Mouse (Mus musculus) CH12.LX (cell line): ENCODE data around the gene Cenpn.

Experiments
- CHD2 ChIP-seq: IDR thresholded peaks from 2 replicates; pipeline ENCODE4 v1.6.1; 2011; ENCODE audit warnings: low read length, improper control_type of control experiment
- E2F4 ChIP-seq: IDR thresholded peaks from 2 replicates; pipeline ENCODE4 v1.6.1; 2011; ENCODE audit warnings: low read depth, low read length, improper control_type of control experiment; ENCODE audit not compliant: insufficient replicate concordance
- EP300 ChIP-seq: IDR thresholded peaks from 2 replicates; pipeline ENCODE4 v1.6.1; 2011; ENCODE audit warnings: low read length, improper control_type of control experiment
- HCFC1 ChIP-seq: IDR thresholded peaks from 2 replicates; pipeline ENCODE4 v1.6.1; 2012; ENCODE audit warnings: low read depth, mild to moderate bottlenecking, inconsistent platforms, low read length, improper control_type of control experiment
- JUN ChIP-seq: IDR thresholded peaks from 2 replicates; pipeline ENCODE4 v1.6.1; 2011; ENCODE audit warnings: low read depth, mild to moderate bottlenecking, low read length, improper control_type of control experiment, moderate library complexity; ENCODE audit not compliant: insufficient read depth
- POLR2A ChIP-seq: IDR thresholded peaks from 2 replicates; pipeline ENCODE4 v1.6.1; 2011; ENCODE audit warnings: low read depth, mild to moderate bottlenecking, improper control_type of control experiment, low read length
- SMC3 ChIP-seq: IDR thresholded peaks from 2 replicates; pipeline ENCODE4 v1.6.1; 2011; ENCODE audit warnings: low read depth, low read length, improper control_type of control experiment
- USF1 ChIP-seq: IDR thresholded peaks from 2 replicates; pipeline ENCODE4 v1.6.1; 2014; ENCODE audit warnings: low read depth, mild to moderate bottlenecking, inconsistent platforms, low read length, improper control_type of control experiment
- ZC3H11A ChIP-seq: IDR thresholded peaks from 2 replicates; pipeline ENCODE4 v1.6.1; 2012; ENCODE audit warnings: low read depth, mild to moderate bottlenecking, inconsistent platforms, low read length, improper control_type of control experiment

DNA sequence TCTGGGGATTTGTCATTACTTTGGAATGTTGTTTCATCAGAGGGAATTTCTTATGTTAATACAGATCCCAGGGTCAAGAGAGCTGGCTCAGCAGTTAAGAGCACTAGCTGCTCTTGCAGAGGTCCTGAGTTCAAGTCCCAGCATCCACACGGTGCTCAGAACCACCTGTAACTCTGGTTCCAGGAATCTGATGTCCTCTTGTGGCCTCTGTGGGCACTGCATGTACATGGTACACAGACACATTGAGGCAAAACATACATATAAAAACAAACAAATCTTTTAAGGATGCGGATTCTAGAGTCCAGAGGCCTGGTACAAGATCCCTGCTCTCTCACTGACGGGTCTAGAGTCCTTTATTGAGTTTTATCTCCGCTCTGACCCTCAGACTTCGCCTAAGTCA lies 7.1 kb downstream of the Cenpn start:
- TF ChIP-seq ZC3H11A (no peak), JUN (no peak), SMC3 (no peak), USF1 (no peak), EP300 (no peak), HCFC1 (no peak), POLR2A (no peak), E2F4 (no peak), CHD2 (no peak)
